Mouse (Mus musculus) duodenum, adult 2 months (tissue): ENCODE data around the gene Pla2g4b. TPM values are rescaled to one million over a fixed set of nuclear protein-coding genes. Genes with fewer than 3 reads are reported as not detected.

Experiments used
- polyA plus RNA-seq: library from polyadenylated mRNA; depleted of rRNA; stranded (reverse); fragments of >200 nt; gene quantifications from 2 replicates; pipeline ENCODE4 v1.2.3, GENCODE M21; 2012; ENCODE audit warnings: low replicate concordance; rRNA removed

Gene Pla2g4b
- 3.8 and 4.1 TPM in 2 replicates for polyA plus RNA-seq

DNA sequence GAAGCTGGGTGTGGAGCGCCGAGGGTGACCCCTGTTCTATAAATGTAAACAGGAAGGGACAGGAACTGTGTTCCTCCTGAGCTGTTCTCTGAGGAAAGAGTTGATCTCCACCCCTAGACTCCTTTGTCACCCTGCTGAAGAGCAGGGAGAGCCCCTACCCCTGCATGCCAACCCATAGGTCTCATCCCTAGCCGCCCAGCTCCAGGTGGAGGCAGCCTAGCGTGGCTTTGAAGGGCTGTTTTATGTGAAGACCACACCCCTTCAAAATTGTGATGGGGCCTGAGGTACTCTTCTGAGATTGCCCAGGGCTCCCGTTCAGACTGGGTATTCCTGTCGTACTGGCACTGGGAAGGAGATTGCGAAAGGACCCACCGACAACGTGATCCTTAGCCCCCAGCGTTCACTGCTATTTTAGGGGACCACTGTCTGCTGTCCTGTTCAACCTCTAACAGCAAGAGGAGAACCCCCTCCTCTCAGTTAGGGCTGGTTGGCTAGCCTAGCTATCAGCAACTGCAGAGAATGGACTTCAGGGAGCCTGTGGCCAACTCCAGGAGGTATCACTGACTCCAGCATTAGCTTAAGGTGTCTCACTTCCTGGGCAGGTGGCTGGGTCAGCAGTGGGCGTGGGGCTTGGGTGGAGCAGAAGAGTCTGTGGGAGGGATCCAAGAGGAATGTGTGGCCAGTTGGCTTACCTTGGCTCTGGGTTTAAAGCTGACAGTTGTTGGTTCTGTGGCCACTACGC is at the start of gene Pla2g4b:
TSS of gene Pla2g4b (plus strand) at position 692 of the 742 bp plus-strand sequence.

GRCm38 (mm10) chr2:120026984-120027949 is 6.0 kb upstream of the Pla2g4b start, which contains the start of the genes Jmjd7 and Gm28042:
Gene Jmjd7, plus strand, starts transcription at chr2:120027483.
Gene Gm28042, plus strand, starts transcription at chr2:120027493.

Other genes starting within 250 kb of the Pla2g4b start
- 21.3 and 23.1 TPM in 2 replicates for gene Rpap1, start 245.9 kb upstream of the Pla2g4b start, polyA plus RNA-seq
- gene Tyro3, start 235.7 kb upstream of the Pla2g4b start, polyA plus RNA-seq = 4.1 and 14.1 TPM in 2 replicates
- 1.5 and 4.9 TPM in 2 replicates for gene Mga, start 136.2 kb upstream of the Pla2g4b start, polyA plus RNA-seq
- gene Mapkbp1, start 60.7 kb upstream of the Pla2g4b start, polyA plus RNA-seq = 3.7 and 5.9 TPM in 2 replicates
- 1.7 and 3.8 TPM in 2 replicates for gene Jmjd7, start 5.9 kb upstream of the Pla2g4b start, polyA plus RNA-seq
- gene Gm28042, start 5.9 kb upstream of the Pla2g4b start, polyA plus RNA-seq = 2.9 and 3.8 TPM in 2 replicates
- gene Ehd4, start 121.2 kb downstream of the Pla2g4b start, polyA plus RNA-seq = 17.1 and 18.4 TPM in 2 replicates
- 0.04 and 0.28 TPM in 2 replicates for gene Pla2g4e, start 211.9 kb downstream of the Pla2g4b start, polyA plus RNA-seq